Mouse (Mus musculus): ENCODE measurements around the gene Ly6c2. TPM values are rescaled to one million over a fixed set of nuclear protein-coding genes. Genes with fewer than 3 reads are reported as not detected.
"Not testable (repeated sequence)": the region's sequence is repeated elsewhere in the genome, so short reads cannot be mapped to it uniquely, and the experiment has no call there.

Gene Ly6c2
- total RNA-seq (2021) = 1 to 10 TPM; 1.9 to 2.5 TPM

- not testable (repeated sequence) for DNase-seq
These were observed at the start of gene Ly6c2 for GRCm38 (mm10) chr15:75111861-75112630. TSS of gene Ly6c2 (minus strand) at chr15:75111970.

GRCm38 (mm10) chr15:75157646-75158045 lies 45.9 kb upstream of the Ly6c2 start:
- DNase-seq = no peak

GRCm38 (mm10) chr15:75154940-75155339 lies 43.2 kb upstream of the Ly6c2 start, which contains the start of gene Ly6g:
TSS of gene Ly6g (plus strand) at chr15:75155240.
- DNase-seq = no peak

GRCm38 (mm10) chr15:75153087-75153486 lies 41.3 kb upstream of the Ly6c2 start:
- DNase-seq = no peak

- no peak for DNase-seq
These were observed 32.0 kb upstream of the Ly6c2 start for GRCm38 (mm10) chr15:75143735-75144134.

GRCm38 (mm10) chr15:75141812-75142360 lies 30.1 kb upstream of the Ly6c2 start:
- peak; percentile 25 for DNase-seq

- DNase-seq = not testable (repeated sequence)
These were observed 26.0 kb upstream of the Ly6c2 start for GRCm38 (mm10) chr15:75137739-75138138.

- not testable (repeated sequence) for DNase-seq
These were observed 23.5 kb upstream of the Ly6c2 start for GRCm38 (mm10) chr15:75135090-75135783.

GRCm38 (mm10) chr15:75132346-75132745 lies 20.6 kb upstream of the Ly6c2 start:
- not testable (repeated sequence) for DNase-seq

GRCm38 (mm10) chr15:75120066-75120465 lies 8.3 kb upstream of the Ly6c2 start:
- DNase-seq = peak; percentile 21

GRCm38 (mm10) chr15:75118742-75119141 lies 7.0 kb upstream of the Ly6c2 start:
- peak; percentile 60 for DNase-seq

- not testable (repeated sequence) for DNase-seq
These were observed 5.7 kb upstream of the Ly6c2 start for GRCm38 (mm10) chr15:75117481-75117880.

- no peak for DNase-seq
These were observed 4.8 kb upstream of the Ly6c2 start for GRCm38 (mm10) chr15:75116525-75116924.

GRCm38 (mm10) chr15:75110424-75110823 lies 1.3 kb downstream of the Ly6c2 start:
- not testable (repeated sequence) for DNase-seq

- DNase-seq = no peak
These were observed 12.5 kb downstream of the Ly6c2 start for GRCm38 (mm10) chr15:75099261-75099660.

GRCm38 (mm10) chr15:75088041-75088440 lies 23.7 kb downstream of the Ly6c2 start:
- not testable (repeated sequence) for DNase-seq

GRCm38 (mm10) chr15:75069965-75070364 lies 41.8 kb downstream of the Ly6c2 start:
- no peak for DNase-seq

GRCm38 (mm10) chr15:75062030-75062574 lies 49.7 kb downstream of the Ly6c2 start:
- peak; percentile 75 for DNase-seq

GRCm38 (mm10) chr15:75060505-75060904 lies 51.3 kb downstream of the Ly6c2 start:
- peak; percentile 64 for DNase-seq
